Comparison of ENCODE assay signal across 15 mouse cellular contexts in genomic region chr15:29824164-29824563, GRCm38 (mm10).
"Had no signal": no experiment of that assay in that cellular context is flagged by ENCODE, and none has a peak within 500 bp of the region (broad histone marks: within the 10 kb centered on the region; RNA-seq: fewer than 3 reads in every experiment).

No protein-coding gene starts in this region.

- H3K27me3 ChIP-seq: megakaryocyte, embryonic 14.5 days; midbrain, embryonic 13.5 days; midbrain, embryonic 15.5 days; neural tube, embryonic 12.5 days; stomach, embryonic 15.5 days had no signal

- H3K27ac ChIP-seq: midbrain, embryonic 13.5 days; midbrain, embryonic 15.5 days; neural tube, embryonic 12.5 days; stomach, embryonic 15.5 days; stomach, postnatal 0 days had no signal

- H3K4me3 ChIP-seq: megakaryocyte, embryonic 14.5 days; midbrain, embryonic 13.5 days; midbrain, embryonic 15.5 days; neural tube, embryonic 12.5 days; stomach, embryonic 15.5 days had no signal

- H3K4me2 ChIP-seq: lung, embryonic 14.5 days; midbrain, embryonic 11.5 days; midbrain, embryonic 13.5 days; midbrain, embryonic 15.5 days; neural tube, embryonic 12.5 days; stomach, embryonic 15.5 days had no signal

- DNase-seq: lung, adult 18-20 months; lung, embryonic 14.5 days; lung, postnatal 10 days; lung, postnatal 4 days; right cerebral cortex, postnatal 25 days; thymus, adult 2 months; thymus, postnatal 25 days; thymus, postnatal 4 days had no signal

- H3K9me3 ChIP-seq: megakaryocyte, embryonic 14.5 days; midbrain, embryonic 13.5 days; midbrain, embryonic 15.5 days; neural tube, embryonic 12.5 days; stomach, embryonic 15.5 days had no signal

- H3K36me3 ChIP-seq: midbrain, embryonic 13.5 days; midbrain, embryonic 15.5 days; neural tube, embryonic 12.5 days; stomach, embryonic 15.5 days had no signal

- ATAC-seq: midbrain, embryonic 13.5 days; midbrain, embryonic 15.5 days had no signal

- H3K9ac ChIP-seq: lung, embryonic 14.5 days; midbrain, embryonic 13.5 days; midbrain, embryonic 15.5 days; neural tube, embryonic 12.5 days; stomach, embryonic 15.5 days had no signal

- H3K4me1 ChIP-seq: megakaryocyte, embryonic 14.5 days; midbrain, embryonic 13.5 days; neural tube, embryonic 12.5 days; stomach, embryonic 15.5 days had no signal
